Mouse (Mus musculus): ENCODE results near the gene Aspscr1.

DNA sequence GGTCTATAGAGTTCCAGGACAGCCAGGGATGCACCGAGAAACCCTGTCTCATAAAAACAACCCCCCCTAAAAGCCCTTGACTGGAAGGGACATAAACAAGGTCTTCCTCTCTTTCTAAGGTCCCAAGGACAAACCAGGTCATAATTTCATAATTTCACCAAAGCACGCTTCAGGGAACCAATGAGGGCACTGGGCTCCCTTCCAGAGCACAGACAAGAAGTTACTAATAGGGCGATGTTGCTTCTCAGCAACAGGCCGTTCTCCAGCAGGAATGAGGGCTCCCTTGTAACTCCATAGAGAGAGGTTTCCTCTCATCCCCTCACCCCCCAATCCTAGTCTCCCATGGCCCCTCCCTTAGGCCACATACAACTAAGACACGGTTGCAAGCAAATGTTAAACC lies 68.2 kb downstream of the Aspscr1 start:
- TF ChIP-seq POLR2A (IDR thresholded peaks at IDR 0.05; ENCODE audit: control insufficient read depth, extremely low read depth, insufficient read depth, low read length, poor library complexity), result no peak
- no peak for TF ChIP-seq CTCF (IDR thresholded peaks at IDR 0.05; ENCODE audit: borderline replicate concordance, control insufficient read depth, extremely low read depth, insufficient read depth, low read length, poor library complexity)

Measured in thymus, adult 2 months (tissue).